In genomic region chr16:38095181-38095851, GRCm38 (mm10) we compare ENCODE assay signal across 12 mouse cellular contexts. TPM values are rescaled to one million over a fixed set of nuclear protein-coding genes. Genes with fewer than 3 reads are reported as not detected.
A peak's percentile ranks its signal among the peaks of the same experiment; 100 is the strongest.
DNase-seq lines count a peak whose midpoint lies in the region; ATAC-seq and TF ChIP-seq lines count a peak whose summit lies in the region.
"Had no signal": no experiment of that assay in that cellular context is flagged by ENCODE, and none has a peak within 500 bp of the region (broad histone marks: within the 10 kb centered on the region; RNA-seq: fewer than 3 reads in every experiment).

No protein-coding gene starts in this region.

- H3K4me3 ChIP-seq in hindbrain, embryonic 10.5 days = peak overlapping the region; percentile 24
- no peak overlapping the region for H3K4me3 ChIP-seq in hindbrain, embryonic 11.5 days (ENCODE audit: low read depth, low read length)
- H3K4me3 ChIP-seq in forebrain, postnatal 0 days (ENCODE audit: low read depth, low read length) = peak overlapping the region; percentile 8
- peak overlapping the region; percentile 89 for H3K4me3 ChIP-seq in midbrain, embryonic 15.5 days
- H3K4me3 ChIP-seq: heart, embryonic 12.5 days had no signal

- no peak overlapping the region for H3K9ac ChIP-seq in hindbrain, embryonic 11.5 days (ENCODE audit: low read depth, low read length)
- H3K9ac ChIP-seq in forebrain, postnatal 0 days = no peak overlapping the region
- no peak overlapping the region for H3K9ac ChIP-seq in midbrain, embryonic 15.5 days
- H3K9ac ChIP-seq: heart, embryonic 12.5 days had no signal

- H3K9me3 ChIP-seq in hindbrain, embryonic 10.5 days = peaks cover 4% of the 10 kb centered on the region; the same call in 1 of the 2 replicates
- no peaks in the 10 kb centered on the region for H3K9me3 ChIP-seq in hindbrain, embryonic 11.5 days (ENCODE audit: control insufficient read depth, low read length)
- 0 out of 2 replicates have a peak, but pooled peaks cover 3% of the 10 kb centered on the region for H3K9me3 ChIP-seq in forebrain, postnatal 0 days (ENCODE audit: low read length)
- no peaks in the 10 kb centered on the region for H3K9me3 ChIP-seq in midbrain, embryonic 15.5 days

- H3K36me3 ChIP-seq in hindbrain, embryonic 10.5 days = peaks cover 44% of the 10 kb centered on the region
- no peaks in the 10 kb centered on the region for H3K36me3 ChIP-seq in hindbrain, embryonic 11.5 days (ENCODE audit: control insufficient read depth, insufficient read depth, low read length)
- H3K36me3 ChIP-seq in forebrain, postnatal 0 days (ENCODE audit: insufficient read depth) = 0 out of 2 replicates have a peak, but pooled peaks cover 4% of the 10 kb centered on the region
- peaks cover 5% of the 10 kb centered on the region; the same call in 1 of the 2 replicates for H3K36me3 ChIP-seq in midbrain, embryonic 15.5 days (replicated peaks)

- H3K27me3 ChIP-seq in hindbrain, embryonic 10.5 days (ENCODE audit: insufficient read depth, poor library complexity, severe bottlenecking) = no peaks in the 10 kb centered on the region
- no peaks in the 10 kb centered on the region for H3K27me3 ChIP-seq in hindbrain, embryonic 11.5 days (ENCODE audit: control insufficient read depth, insufficient read depth, low read length)
- H3K27me3 ChIP-seq in forebrain, postnatal 0 days (ENCODE audit: insufficient read depth, low read length) = no peaks in the 10 kb centered on the region
- no peaks in the 10 kb centered on the region for H3K27me3 ChIP-seq in midbrain, embryonic 15.5 days (replicated peaks)
- H3K27me3 ChIP-seq: heart, embryonic 12.5 days had no signal

- no peak overlapping the region for H3K27ac ChIP-seq in hindbrain, embryonic 10.5 days
- H3K27ac ChIP-seq in hindbrain, embryonic 11.5 days (ENCODE audit: low read depth, low read length) = no peak overlapping the region
- no peak overlapping the region for H3K27ac ChIP-seq in forebrain, postnatal 0 days (ENCODE audit: low read depth, low read length)
- H3K27ac ChIP-seq in midbrain, embryonic 15.5 days = no peak overlapping the region

- TF ChIP-seq CTCF in forebrain, postnatal 0 days (IDR thresholded peaks at IDR 0.05; ENCODE audit: low read depth) = no peak

- WGBS in hindbrain, embryonic 10.5 days = 87% methylated on average over 5 of the region's 5 CpGs
- 88% methylated on average over 5 of the region's 5 CpGs for WGBS in hindbrain, embryonic 11.5 days
- 59% methylated on average over 5 of the region's 5 CpGs for WGBS in forebrain, postnatal 0 days
- 70% methylated on average over 5 of the region's 5 CpGs for WGBS in midbrain, embryonic 15.5 days

- H3K4me2 ChIP-seq in hindbrain, embryonic 11.5 days (replicated peaks; ENCODE audit: low read depth, low read length) = no peak overlapping the region; the same call in 1 of the 2 replicates
- peak overlapping the region; percentile 75 for H3K4me2 ChIP-seq in forebrain, postnatal 0 days (ENCODE audit: low read depth)
- peak overlapping the region; percentile 71 for H3K4me2 ChIP-seq in midbrain, embryonic 15.5 days
- H3K4me2 ChIP-seq: heart, embryonic 12.5 days had no signal

- DNase-seq in hindbrain, embryonic 10.5 days (ENCODE audit: low spot score) = no peak
- no peak for DNase-seq in hindbrain, embryonic 11.5 days (ENCODE audit: low spot score)
- peak; percentile 45 for DNase-seq in MN1 (ENCODE audit: low spot score)
- no peak for DNase-seq in forebrain, postnatal 0 days
- DNase-seq in thymus, postnatal 25 days = no peak
- DNase-seq in kidney, postnatal 25 days = no peak
- no peak for DNase-seq in layer of hippocampus, adult 9-11 months
- DNase-seq: cerebellum, adult 2 months; kidney, adult 18-20 months; lung, postnatal 4 days had no signal

- peaks cover 35% of the 10 kb centered on the region for H3K4me1 ChIP-seq in hindbrain, embryonic 10.5 days (replicated peaks)
- H3K4me1 ChIP-seq in hindbrain, embryonic 11.5 days (replicated peaks; ENCODE audit: control insufficient read depth, insufficient read depth, low read length) = no peaks in the 10 kb centered on the region; the same call in 1 of the 2 replicates
- peaks cover 23% of the 10 kb centered on the region for H3K4me1 ChIP-seq in forebrain, postnatal 0 days (ENCODE audit: insufficient read depth)
- H3K4me1 ChIP-seq in midbrain, embryonic 15.5 days = peaks cover 58% of the 10 kb centered on the region

- no peak for ATAC-seq in hindbrain, embryonic 11.5 days (ENCODE audit: low FRiP score)
- ATAC-seq in forebrain, postnatal 0 days = no peak
- ATAC-seq in midbrain, embryonic 15.5 days (replicated peaks) = no peak

RNA-seq across cellular contexts. Expression of gene Gsk3b, which starts 6.5 kb away (rescaled TPM):
- polyA plus RNA-seq in hindbrain, embryonic 10.5 days (2016; fragmentation: Nextera tagmentation; extraction: Ambion mirVana) = 73.9 and 84.1 TPM in 2 replicates
- 132 and 172 TPM in 2 replicates for polyA plus RNA-seq in hindbrain, embryonic 11.5 days (2014; fragmentation: Nextera tagmentation; extraction: Ambion mirVana)
- total RNA-seq in forebrain, postnatal 0 days (2014; rRNA removed) = 97.8 and 132 TPM in 2 replicates
- polyA plus RNA-seq in forebrain, postnatal 0 days (2015; fragmentation: Nextera tagmentation; extraction: Ambion mirVana) = 86.1 and 141 TPM in 2 replicates
- 164 and 167 TPM in 2 replicates for polyA plus RNA-seq in midbrain, embryonic 15.5 days (2015; fragmentation: Nextera tagmentation; extraction: Ambion mirVana)
